Mouse (Mus musculus) CD8-positive naive resting alpha-beta T cell, adult 57 days (primary cell): ENCODE results near the gene Olfr1082. TPM values are rescaled to one million over a fixed set of nuclear protein-coding genes. Genes with fewer than 3 reads are reported as not detected.

Source experiments
- total RNA-seq: library from RNA; stranded (reverse); gene quantifications from one replicate; pipeline ENCODE4 v1.2.4, GENCODE M21; 2023

Gene Olfr1082
- total RNA-seq: not detected

DNA sequence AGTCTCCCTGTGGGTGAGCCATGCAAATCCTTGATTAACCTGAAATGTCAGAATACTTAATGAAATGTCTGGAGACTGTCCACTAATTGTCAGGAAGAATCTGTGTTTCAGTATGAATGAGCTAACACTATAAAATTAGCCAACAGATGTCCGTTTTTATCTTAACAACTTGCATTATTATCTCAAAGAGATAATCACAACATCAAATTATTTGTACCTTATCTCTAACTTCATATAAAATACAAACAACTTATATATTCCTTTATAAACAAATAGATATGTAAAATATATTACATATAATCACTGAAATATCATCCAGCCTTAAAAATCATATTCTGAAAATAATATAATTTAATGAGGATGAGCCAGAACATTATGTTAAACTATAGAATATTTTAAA, at the start of gene Olfr1082:
Gene Olfr1082 (minus strand): TSS at position 101 of the 400 bp plus-strand sequence.

DNA sequence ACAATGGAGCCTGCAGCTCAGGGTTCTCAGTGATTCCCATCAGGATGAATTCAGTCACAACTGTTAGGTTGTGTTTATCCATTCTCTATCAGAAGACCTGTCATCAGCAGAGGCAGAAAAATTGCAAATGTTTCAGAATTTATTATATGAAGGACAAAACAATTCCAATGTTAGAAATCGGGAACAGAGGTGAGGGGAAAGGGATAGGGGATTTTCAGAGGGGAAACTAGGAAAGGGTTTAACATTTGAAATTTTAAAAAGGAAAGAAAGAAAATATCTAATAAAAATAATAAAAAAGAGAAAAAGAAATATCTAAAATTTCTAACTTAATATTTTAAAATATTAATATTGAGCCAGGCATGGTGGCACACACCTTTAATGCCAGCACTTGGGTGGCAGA, 40.9 kb upstream of the Olfr1082 start, which contains the start of gene Olfr1084:
Gene Olfr1084 (minus strand): TSS at position 101 of the 400 bp plus-strand sequence.

GRCm38 (mm10) chr2:86558135-86558534, 40.6 kb downstream of the Olfr1082 start, which contains the start of gene Olfr1080:
TSS of gene Olfr1080 (minus strand) at chr2:86558235.

Other genes with a start within 250 kb of the Olfr1082 start
- gene Olfr1055, start 248.7 kb downstream of the Olfr1082 start, total RNA-seq: not detected
- gene Olfr1056, start 236.5 kb downstream of the Olfr1082 start, total RNA-seq: not detected
- gene Olfr1057, start 220.6 kb downstream of the Olfr1082 start, total RNA-seq: not detected
- gene Olfr1058, start 210.4 kb downstream of the Olfr1082 start, total RNA-seq: not detected
- not detected for gene Olfr1061, start 184.9 kb downstream of the Olfr1082 start, total RNA-seq
- gene Olfr1062, start 172.2 kb downstream of the Olfr1082 start, total RNA-seq: not detected
- not detected for gene Olfr1065, start 148.4 kb downstream of the Olfr1082 start, total RNA-seq
- gene Olfr1066, start 142.7 kb downstream of the Olfr1082 start, total RNA-seq: not detected
- gene Olfr228, start 111.6 kb downstream of the Olfr1082 start, total RNA-seq: not detected
- gene Olfr1076, start 90.5 kb downstream of the Olfr1082 start, total RNA-seq: not detected
- gene Olfr1079, start 56.5 kb downstream of the Olfr1082 start, total RNA-seq: not detected
- gene Olfr1080, start 40.7 kb downstream of the Olfr1082 start, total RNA-seq: not detected
- not detected for gene Olfr1084, start 40.8 kb upstream of the Olfr1082 start, total RNA-seq
- not detected for gene Olfr1085, start 63.1 kb upstream of the Olfr1082 start, total RNA-seq
- gene Olfr1086, start 81.1 kb upstream of the Olfr1082 start, total RNA-seq: not detected
- gene Olfr1087, start 99.4 kb upstream of the Olfr1082 start, total RNA-seq: not detected
- not detected for gene Olfr1089, start 134.7 kb upstream of the Olfr1082 start, total RNA-seq
- not detected for gene Olfr1090, start 160.0 kb upstream of the Olfr1082 start, total RNA-seq
- gene Olfr1093, start 183.5 kb upstream of the Olfr1082 start, total RNA-seq: not detected
- not detected for gene Olfr141, start 211.1 kb upstream of the Olfr1082 start, total RNA-seq
- gene Olfr1094, start 225.7 kb upstream of the Olfr1082 start, total RNA-seq: not detected